Mouse (Mus musculus) ES-E14 (cell line): ENCODE measurements around the gene Uspl1. TPM values are rescaled to one million over a fixed set of nuclear protein-coding genes. Genes with fewer than 3 reads are reported as not detected.

Experiments used
- DNase-seq: peaks from one replicate; pipeline ENCODE4 v3.0.0-alpha.2; 2013; ENCODE audit warnings: low read depth, low spot score
- H3K27ac ChIP-seq: 2 replicates; pipeline ENCODE4 v1.5.1; 2012; ENCODE audit warnings: low read depth, mild to moderate bottlenecking, low read length, moderate library complexity, mixed read lengths; ENCODE audit not compliant: poor library complexity, insufficient read depth, severe bottlenecking
- H3K36me3 ChIP-seq: 2 replicates; pipeline ENCODE4 v1.6.1; 2012; ENCODE audit warnings: mild to moderate bottlenecking, low read length, moderate library complexity, mixed read lengths; ENCODE audit not compliant: control insufficient read depth, poor library complexity, insufficient read depth, severe bottlenecking
- H3K4me1 ChIP-seq, 2 experiments: fragments of 150-350 bp in 1 of 2; sonication (generic) in 1 of 2; 2 replicates each; pipeline ENCODE4 v1.6.1; 2012; ENCODE audit warnings: low read length in 2 of 2, mild to moderate bottlenecking in 1 of 2, mixed read lengths in 1 of 2; ENCODE audit not compliant: control insufficient read depth in 2 of 2, insufficient read depth in 2 of 2, poor library complexity in 1 of 2
- H3K4me3 ChIP-seq, 2 experiments: fragments of 150-350 bp in 1 of 2; sonication (generic) in 1 of 2; 2 replicates each; pipeline ENCODE4 v1.5.1; 2012; ENCODE audit warnings: low read length in 2 of 2, low read depth in 1 of 2, mild to moderate bottlenecking in 1 of 2, mixed read lengths in 1 of 2; ENCODE audit not compliant: insufficient read depth in 1 of 2, poor library complexity in 1 of 2, severe bottlenecking in 1 of 2
- H3K9ac ChIP-seq: 2 replicates; pipeline ENCODE4 v1.6.1; 2012; ENCODE audit warnings: low read depth, mild to moderate bottlenecking, low read length, mixed read lengths; ENCODE audit not compliant: poor library complexity, insufficient read depth, severe bottlenecking
- H3K9me3 ChIP-seq: fragments of 150-350 bp; sonication (generic); 2 replicates; pipeline ENCODE4 v1.6.1; 2012; ENCODE audit warnings: low read depth, mild to moderate bottlenecking, low read length; ENCODE audit not compliant: control insufficient read depth, insufficient read depth
- CHD2 ChIP-seq: IDR thresholded peaks from 2 replicates; pipeline ENCODE4 v1.6.1; 2014; ENCODE audit warnings: mild to moderate bottlenecking, low read depth, low read length, inconsistent platforms
- HCFC1 ChIP-seq: IDR thresholded peaks from 2 replicates; pipeline ENCODE4 v1.6.1; 2012; ENCODE audit warnings: low read length, inconsistent platforms, borderline replicate concordance; ENCODE audit not compliant: insufficient read depth
- MAFK ChIP-seq: IDR thresholded peaks from 2 replicates; pipeline ENCODE4 v1.6.1; 2014; ENCODE audit warnings: mild to moderate bottlenecking, low read depth, low read length, inconsistent platforms; ENCODE audit not compliant: insufficient read depth
- ZC3H11A ChIP-seq: IDR thresholded peaks from 2 replicates; pipeline ENCODE4 v1.6.1; 2012; ENCODE audit warnings: low read depth, mild to moderate bottlenecking, inconsistent platforms, low read length, borderline replicate concordance
- ZNF384 ChIP-seq: IDR thresholded peaks from 2 replicates; pipeline ENCODE4 v1.6.1; 2012; ENCODE audit warnings: low read depth, low read length, inconsistent platforms
- in situ Hi-C, 2 experiments: fragments of 600-800 bp; cut with MboI; formaldehyde crosslinking; loops; one replicate each; pipeline ENCODE4 v1.15.1; 2025; ENCODE audit warnings: low sequenced_read_pairs in 2 of 2, inconsistent platforms in 1 of 2; ENCODE audit not compliant: unreplicated experiment in 2 of 2
- total RNA-seq: library from RNA; depleted of rRNA; stranded (reverse); fragments of 300-350 nt; gene quantifications from 2 replicates; pipeline ENCODE4 v1.2.3, GENCODE M21; 2012

The Uspl1 gene
- total RNA-seq, 1 experiment = 108 TPM

- no peak overlapping the region for H3K27ac ChIP-seq
- in situ Hi-C loops = no loop called here
Observed at GRCm38 (mm10) chr5:149152774-149153155, 31.4 kb upstream of the Uspl1 start.

GRCm38 (mm10) chr5:149156886-149157563, 27.1 kb upstream of the Uspl1 start:
- no peak for TF ChIP-seq HCFC1
- no peak for TF ChIP-seq MAFK
- no peak for TF ChIP-seq CHD2
- TF ChIP-seq ZC3H11A = no peak
- no peak for TF ChIP-seq ZNF384
- in situ Hi-C loops = no loop called here

More at GRCm38 (mm10) chr5:149152774-149153155, 31.4 kb upstream of the Uspl1 start:
- no peaks in the 10 kb centered on the region for H3K9me3 ChIP-seq
- peaks cover 0 to 3% of the 10 kb centered on the region in 2 experiments; a peak in 1 of 4 replicates for H3K4me1 ChIP-seq
- TF ChIP-seq CHD2 (no peak), MAFK (no peak), ZNF384 (no peak)
- peak overlapping the region in 1 of 2 experiments; percentile 2; a peak in 1 of 4 replicates for H3K4me3 ChIP-seq
- no peak for DNase-seq
- peaks cover 2% of the 10 kb centered on the region; the same call in 1 of the 2 replicates for H3K36me3 ChIP-seq
- peak overlapping the region; percentile 14; the same call in 1 of the 2 replicates for H3K9ac ChIP-seq

DNA sequence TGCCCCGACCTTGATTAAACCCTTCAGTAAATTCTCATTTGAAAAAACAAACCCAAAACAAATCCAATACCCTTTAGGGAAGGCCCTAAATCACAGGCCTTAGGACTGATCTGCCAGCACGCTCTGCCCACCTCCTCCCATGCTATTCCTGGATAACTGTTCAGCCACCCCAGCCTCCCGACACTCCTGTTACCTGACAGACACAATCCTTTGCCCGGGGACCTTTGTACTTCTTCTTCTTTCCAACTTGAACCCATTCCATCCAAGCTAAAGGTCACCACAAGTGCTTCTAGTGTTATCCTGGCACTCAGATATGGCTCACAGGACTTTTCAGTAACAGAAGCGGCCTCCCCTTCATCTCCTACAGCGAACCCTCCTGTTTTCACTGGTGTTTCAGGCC, 25.1 kb upstream of the Uspl1 start:
- in situ Hi-C loops = no loop called here
- H3K4me3 ChIP-seq = no peak overlapping the region
- DNase-seq = no peak
- TF ChIP-seq MAFK = no peak
- H3K4me1 ChIP-seq = peaks cover 0 to 3% of the 10 kb centered on the region in 2 experiments; a peak in 1 of 4 replicates
- no peaks in the 10 kb centered on the region for H3K9me3 ChIP-seq
- peaks cover 2% of the 10 kb centered on the region; the same call in 1 of the 2 replicates for H3K36me3 ChIP-seq
- H3K9ac ChIP-seq = no peak overlapping the region
- no peak overlapping the region for H3K27ac ChIP-seq

More at GRCm38 (mm10) chr5:149156886-149157563, 27.1 kb upstream of the Uspl1 start:
- H3K4me1 ChIP-seq = peaks cover 0 to 3% of the 10 kb centered on the region in 2 experiments; a peak in 1 of 4 replicates
- no peak overlapping the region for H3K27ac ChIP-seq
- H3K9me3 ChIP-seq = no peaks in the 10 kb centered on the region
- DNase-seq = no peak
- peaks cover 2% of the 10 kb centered on the region; the same call in 1 of the 2 replicates for H3K36me3 ChIP-seq
- H3K4me3 ChIP-seq = no peak overlapping the region
- H3K9ac ChIP-seq = no peak overlapping the region

DNA sequence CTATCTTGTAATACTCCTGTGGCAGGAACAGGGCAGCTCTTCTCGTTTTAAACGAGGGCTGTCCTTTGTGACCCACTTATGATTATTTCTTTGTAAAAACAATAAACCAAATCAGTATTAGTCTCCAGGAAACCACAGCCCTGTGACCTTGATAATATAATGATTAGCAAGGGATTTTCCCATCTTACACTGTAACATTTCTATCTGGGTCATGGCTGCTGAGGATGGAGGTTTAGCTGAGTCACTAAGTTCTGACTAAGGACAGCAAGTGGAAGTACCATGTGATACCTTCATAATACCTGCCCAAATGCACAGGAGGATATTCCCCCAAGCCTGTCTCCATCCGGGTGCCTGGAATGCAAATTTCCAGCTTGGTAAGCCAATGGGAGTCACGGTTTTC, 23.7 kb upstream of the Uspl1 start:
- Histone ChIP-seq H3K9ac (no peak overlapping the region), H3K4me3 (no peak overlapping the region), H3K4me1 (peaks cover 0 to 5% of the 10 kb centered on the region in 2 experiments; a peak in 1 of 4 replicates), H3K36me3 (peaks cover 2% of the 10 kb centered on the region; the same call in 1 of the 2 replicates), H3K9me3 (no peaks in the 10 kb centered on the region), H3K27ac (no peak overlapping the region)
- in situ Hi-C loops = no loop called here
- TF ChIP-seq CHD2 (no peak), ZC3H11A (no peak), ZNF384 (no peak), HCFC1 (no peak), MAFK (no peak)
- no peak for DNase-seq

- no peaks in the 10 kb centered on the region for H3K9me3 ChIP-seq
- no peak overlapping the region for H3K9ac ChIP-seq
- H3K4me3 ChIP-seq = no peak overlapping the region
- H3K36me3 ChIP-seq = no peaks in the 10 kb centered on the region
- in situ Hi-C loops = no loop called here
- peaks cover 0 to 4% of the 10 kb centered on the region in 2 experiments; a peak in 1 of 4 replicates for H3K4me1 ChIP-seq
- H3K27ac ChIP-seq = no peak overlapping the region
- no peak for DNase-seq
- TF ChIP-seq HCFC1 (no peak), MAFK (no peak), ZNF384 (no peak)
Observed at GRCm38 (mm10) chr5:149162890-149163289, 21.3 kb upstream of the Uspl1 start.
